Mouse (Mus musculus) embryonic facial prominence, embryonic 15.5 days (tissue): Measurements from ENCODE around the gene Dlgap1. TPM values are rescaled to one million over a fixed set of nuclear protein-coding genes. Genes with fewer than 3 reads are reported as not detected.

ENCODE experiments used
- ATAC-seq: fragments of 200-750 bp; cut with Nextera tagmentation; 2 replicates; pipeline ENCODE4 v1.8.0; 2017; ENCODE audit warnings: low read depth, moderate TSS enrichment; ENCODE audit not compliant: insufficient number of reproducible peaks, low FRiP score, low TSS enrichment
- H3K27ac ChIP-seq: fragments of 300-500 bp; sonication (generic); replicated peaks from 2 replicates; pipeline ENCODE4 v1.5.1; 2015; ENCODE audit warnings: mild to moderate bottlenecking, inconsistent platforms
- H3K27me3 ChIP-seq: fragments of 300-500 bp; sonication (generic); 2 replicates; pipeline ENCODE4 v1.6.1; 2015; ENCODE audit warnings: inconsistent platforms
- H3K36me3 ChIP-seq: fragments of 300-500 bp; sonication (generic); 2 replicates; pipeline ENCODE4 v1.6.1; 2015; ENCODE audit warnings: mild to moderate bottlenecking, inconsistent platforms
- H3K4me1 ChIP-seq: fragments of 300-500 bp; sonication (generic); 2 replicates; pipeline ENCODE4 v1.6.1; 2015; ENCODE audit warnings: inconsistent platforms
- H3K4me2 ChIP-seq: fragments of 300-500 bp; sonication (generic); replicated peaks from 2 replicates; pipeline ENCODE4 v1.6.1; 2015; ENCODE audit warnings: mild to moderate bottlenecking, inconsistent platforms
- H3K4me3 ChIP-seq: fragments of 300-500 bp; sonication (generic); replicated peaks from 2 replicates; pipeline ENCODE4 v1.5.1; 2015; ENCODE audit warnings: mild to moderate bottlenecking, inconsistent platforms
- H3K9ac ChIP-seq: fragments of 300-500 bp; sonication (generic); 2 replicates; pipeline ENCODE4 v1.6.1; 2015; ENCODE audit warnings: inconsistent platforms
- H3K9me3 ChIP-seq: fragments of 300-500 bp; sonication (generic); replicated peaks from 2 replicates; pipeline ENCODE4 v1.6.1; 2016; ENCODE audit warnings: inconsistent platforms
- WGBS: fragments of 180-500 bp; shearing (Covaris S2); methylation state at CpG from one replicate; pipeline ENCODE4 v1.1.7; 2015; 5-methylcytosine and 5-hydroxymethylcytosine counted together
- polyA plus RNA-seq: library from polyadenylated mRNA; unstranded; fragments of >200 nt; fragmentation: Nextera tagmentation; extraction: Ambion mirVana; gene quantifications from 2 replicates; pipeline ENCODE4 v1.2.1, GENCODE M21; 2015

Gene Dlgap1
- polyA plus RNA-seq, 1 experiment from 2014 or later: 4.9 TPM

- Histone ChIP-seq H3K36me3 (no peaks in the 10 kb centered on the region), H3K9ac (no peak overlapping the region), H3K27me3 (no peaks in the 10 kb centered on the region), H3K4me1 (no peaks in the 10 kb centered on the region), H3K9me3 (no peaks in the 10 kb centered on the region), H3K4me3 (no peak overlapping the region), H3K27ac (no peak overlapping the region), H3K4me2 (no peak overlapping the region)
- no peak for ATAC-seq
- WGBS: 82% methylated on average over 5 of the region's 5 CpGs
Measured at GRCm38 (mm10) chr17:70305021-70305420, 336.1 kb downstream of the Dlgap1 start.

- Histone ChIP-seq H3K27me3 (no peaks in the 10 kb centered on the region), H3K4me1 (no peaks in the 10 kb centered on the region), H3K27ac (no peak overlapping the region), H3K4me3 (no peak overlapping the region), H3K9me3 (no peaks in the 10 kb centered on the region), H3K4me2 (no peak overlapping the region), H3K9ac (no peak overlapping the region), H3K36me3 (no peaks in the 10 kb centered on the region)
- 77% methylated on average over 11 of the region's 11 CpGs for WGBS
- ATAC-seq: no peak
Measured at GRCm38 (mm10) chr17:70307418-70308176, 338.7 kb downstream of the Dlgap1 start.

GRCm38 (mm10) chr17:70308364-70309231, 339.7 kb downstream of the Dlgap1 start:
- no peak overlapping the region for H3K9ac ChIP-seq
- no peaks in the 10 kb centered on the region for H3K4me1 ChIP-seq
- no peak overlapping the region for H3K27ac ChIP-seq
- H3K4me2 ChIP-seq: no peak overlapping the region
- no peaks in the 10 kb centered on the region for H3K9me3 ChIP-seq
- no peaks in the 10 kb centered on the region for H3K36me3 ChIP-seq
- WGBS: 60% methylated on average over 22 of the region's 22 CpGs
- ATAC-seq: no peak
- H3K27me3 ChIP-seq: no peaks in the 10 kb centered on the region
- H3K4me3 ChIP-seq: no peak overlapping the region

GRCm38 (mm10) chr17:70316327-70316726, 347.5 kb downstream of the Dlgap1 start:
- Histone ChIP-seq H3K36me3 (no peaks in the 10 kb centered on the region), H3K9me3 (no peaks in the 10 kb centered on the region), H3K9ac (no peak overlapping the region), H3K27ac (no peak overlapping the region), H3K4me2 (no peak overlapping the region), H3K4me3 (no peak overlapping the region), H3K4me1 (no peaks in the 10 kb centered on the region), H3K27me3 (no peaks in the 10 kb centered on the region)
- WGBS: 57% methylated on average over 5 of the region's 5 CpGs
- no peak for ATAC-seq

GRCm38 (mm10) chr17:70317779-70318178, 348.9 kb downstream of the Dlgap1 start:
- Histone ChIP-seq H3K27ac (no peak overlapping the region), H3K36me3 (no peaks in the 10 kb centered on the region), H3K4me1 (no peaks in the 10 kb centered on the region), H3K4me2 (no peak overlapping the region), H3K9ac (no peak overlapping the region), H3K9me3 (no peaks in the 10 kb centered on the region), H3K27me3 (no peaks in the 10 kb centered on the region), H3K4me3 (no peak overlapping the region)
- WGBS: 88% methylated on average over 7 of the region's 7 CpGs
- no peak for ATAC-seq

- Histone ChIP-seq H3K27ac (no peak overlapping the region), H3K4me1 (no peaks in the 10 kb centered on the region), H3K4me3 (no peak overlapping the region), H3K9ac (no peak overlapping the region), H3K4me2 (no peak overlapping the region), H3K9me3 (no peaks in the 10 kb centered on the region), H3K27me3 (no peaks in the 10 kb centered on the region), H3K36me3 (no peaks in the 10 kb centered on the region)
- WGBS: 85% methylated on average over 6 of the region's 6 CpGs
- ATAC-seq: no peak
Measured at GRCm38 (mm10) chr17:70321976-70322375, 353.1 kb downstream of the Dlgap1 start.

GRCm38 (mm10) chr17:70333440-70333839, 364.6 kb downstream of the Dlgap1 start:
- no peak overlapping the region for H3K4me3 ChIP-seq
- no peak for ATAC-seq

GRCm38 (mm10) chr17:70334171-70334570, 365.3 kb downstream of the Dlgap1 start:
- 36% methylated on average over 3 of the region's 3 CpGs for WGBS

More at GRCm38 (mm10) chr17:70333440-70333839, 364.6 kb downstream of the Dlgap1 start:
- 68% methylated on average over 6 of the region's 6 CpGs for WGBS
- Histone ChIP-seq H3K4me2 (no peak overlapping the region), H3K4me1 (no peaks in the 10 kb centered on the region), H3K9ac (no peak overlapping the region), H3K27ac (no peak overlapping the region), H3K36me3 (no peaks in the 10 kb centered on the region), H3K9me3 (no peaks in the 10 kb centered on the region), H3K27me3 (no peaks in the 10 kb centered on the region)

GRCm38 (mm10) chr17:70339821-70340220, 370.9 kb downstream of the Dlgap1 start:
- no peak for ATAC-seq
- Histone ChIP-seq H3K9ac (no peak overlapping the region), H3K27ac (no peak overlapping the region), H3K4me1 (0 out of 2 replicates have a peak, but pooled peaks cover 3% of the 10 kb centered on the region), H3K4me3 (no peak overlapping the region), H3K27me3 (no peaks in the 10 kb centered on the region), H3K9me3 (no peaks in the 10 kb centered on the region), H3K36me3 (no peaks in the 10 kb centered on the region), H3K4me2 (no peak overlapping the region)
- WGBS: 85% methylated on average over 7 of the region's 7 CpGs

More at GRCm38 (mm10) chr17:70334171-70334570, 365.3 kb downstream of the Dlgap1 start:
- no peaks in the 10 kb centered on the region for H3K27me3 ChIP-seq
- no peak overlapping the region for H3K9ac ChIP-seq
- H3K27ac ChIP-seq: no peak overlapping the region
- H3K36me3 ChIP-seq: no peaks in the 10 kb centered on the region
- no peak for ATAC-seq
- no peaks in the 10 kb centered on the region for H3K4me1 ChIP-seq
- H3K9me3 ChIP-seq: no peaks in the 10 kb centered on the region
- no peak overlapping the region for H3K4me2 ChIP-seq
- H3K4me3 ChIP-seq: no peak overlapping the region

GRCm38 (mm10) chr17:70341230-70341629, 372.4 kb downstream of the Dlgap1 start:
- 26% methylated on average over 8 of the region's 8 CpGs for WGBS
- no peaks in the 10 kb centered on the region for H3K9me3 ChIP-seq
- H3K27me3 ChIP-seq: no peaks in the 10 kb centered on the region
- no peak overlapping the region for H3K27ac ChIP-seq
- no peak overlapping the region for H3K4me2 ChIP-seq
- H3K4me3 ChIP-seq: no peak overlapping the region
- H3K9ac ChIP-seq: no peak overlapping the region
- H3K4me1 ChIP-seq: 0 out of 2 replicates have a peak, but pooled peaks cover 3% of the 10 kb centered on the region
- no peak for ATAC-seq
- no peaks in the 10 kb centered on the region for H3K36me3 ChIP-seq

GRCm38 (mm10) chr17:70341920-70342319, 373.0 kb downstream of the Dlgap1 start:
- Histone ChIP-seq H3K36me3 (no peaks in the 10 kb centered on the region), H3K4me2 (no peak overlapping the region), H3K4me1 (0 out of 2 replicates have a peak, but pooled peaks cover 3% of the 10 kb centered on the region), H3K27me3 (no peaks in the 10 kb centered on the region), H3K4me3 (no peak overlapping the region), H3K9me3 (no peaks in the 10 kb centered on the region), H3K27ac (no peak overlapping the region), H3K9ac (no peak overlapping the region)
- no peak for ATAC-seq
- 43% methylated on average over 6 of the region's 6 CpGs for WGBS
